Mouse (Mus musculus) midbrain, embryonic 13.5 days (tissue): ENCODE measurements at regions not wholly inside any gene's neighbourhood (a gene's known extent, or its start where the extent isn't known, plus 50 kb on each side); places are given as distances from the start of the nearest gene placed in this dataset.

Source experiments
- ATAC-seq: fragments of 200-750 bp; cut with Nextera tagmentation; 2 replicates; pipeline ENCODE4 v1.8.0; 2017; ENCODE audit warnings: mild to moderate bottlenecking, moderate TSS enrichment, moderate library complexity
- H3K27ac ChIP-seq: fragments of 300-500 bp; sonication (generic); 2 replicates; pipeline ENCODE4 v1.5.1; 2015; ENCODE audit warnings: inconsistent platforms, mild to moderate bottlenecking, moderate library complexity
- H3K27me3 ChIP-seq: fragments of 300-500 bp; sonication (generic); 2 replicates; pipeline ENCODE4 v1.6.1; 2015; ENCODE audit warnings: mild to moderate bottlenecking, inconsistent platforms
- H3K36me3 ChIP-seq: fragments of 300-500 bp; sonication (generic); 2 replicates; pipeline ENCODE4 v1.6.1; 2015; ENCODE audit warnings: mild to moderate bottlenecking, inconsistent platforms
- H3K4me1 ChIP-seq: fragments of 300-500 bp; sonication (generic); replicated peaks from 2 replicates; pipeline ENCODE4 v1.6.1; 2015; ENCODE audit warnings: inconsistent platforms
- H3K4me2 ChIP-seq: fragments of 300-500 bp; sonication (generic); replicated peaks from 2 replicates; pipeline ENCODE4 v1.6.1; 2015; ENCODE audit warnings: moderate library complexity, mild to moderate bottlenecking, inconsistent platforms
- H3K4me3 ChIP-seq: fragments of 300-500 bp; sonication (generic); replicated peaks from 2 replicates; pipeline ENCODE4 v1.5.1; 2015; ENCODE audit warnings: mild to moderate bottlenecking, inconsistent platforms
- H3K9ac ChIP-seq: fragments of 300-500 bp; sonication (generic); replicated peaks from 2 replicates; pipeline ENCODE4 v1.6.1; 2015; ENCODE audit warnings: mild to moderate bottlenecking, inconsistent platforms
- H3K9me3 ChIP-seq: fragments of 300-500 bp; sonication (generic); 2 replicates; pipeline ENCODE4 v1.6.1; 2016; ENCODE audit warnings: mild to moderate bottlenecking, inconsistent platforms
- WGBS: fragments of 180-500 bp; shearing (Covaris S2); methylation state at CpG from one replicate; pipeline ENCODE4 v1.1.7; 2015; 5-methylcytosine and 5-hydroxymethylcytosine counted together

DNA sequence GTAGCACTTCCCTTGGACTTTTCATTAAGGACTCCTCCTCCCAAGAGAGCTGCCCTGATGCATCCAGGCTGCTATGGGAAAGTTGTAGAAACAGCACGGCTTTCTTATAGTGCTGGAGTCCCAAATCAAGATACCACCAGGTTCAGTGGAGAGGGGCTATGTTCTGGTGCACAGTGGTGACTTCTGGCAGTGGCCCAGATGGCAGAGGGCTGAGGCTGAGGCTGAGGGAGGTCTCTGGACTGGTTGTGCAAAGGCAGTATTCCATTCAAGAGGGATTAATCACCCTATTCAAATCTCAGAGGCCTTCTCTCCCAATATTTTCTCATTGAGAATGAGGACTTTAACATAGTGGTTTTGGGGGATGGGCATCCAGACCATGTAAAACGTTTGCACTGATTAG lies 82.3 kb upstream of the Mki67 start:
- Histone ChIP-seq H3K4me1 (peaks cover 21% of the 10 kb centered on the region), H3K27me3 (no peaks in the 10 kb centered on the region), H3K27ac (no peak overlapping the region), H3K4me3 (no peak overlapping the region), H3K9me3 (no peaks in the 10 kb centered on the region), H3K4me2 (no peak overlapping the region), H3K36me3 (no peaks in the 10 kb centered on the region), H3K9ac (no peak overlapping the region)
- ATAC-seq, result no peak
- WGBS, result 42% methylated on average over 2 of the region's 2 CpGs

DNA sequence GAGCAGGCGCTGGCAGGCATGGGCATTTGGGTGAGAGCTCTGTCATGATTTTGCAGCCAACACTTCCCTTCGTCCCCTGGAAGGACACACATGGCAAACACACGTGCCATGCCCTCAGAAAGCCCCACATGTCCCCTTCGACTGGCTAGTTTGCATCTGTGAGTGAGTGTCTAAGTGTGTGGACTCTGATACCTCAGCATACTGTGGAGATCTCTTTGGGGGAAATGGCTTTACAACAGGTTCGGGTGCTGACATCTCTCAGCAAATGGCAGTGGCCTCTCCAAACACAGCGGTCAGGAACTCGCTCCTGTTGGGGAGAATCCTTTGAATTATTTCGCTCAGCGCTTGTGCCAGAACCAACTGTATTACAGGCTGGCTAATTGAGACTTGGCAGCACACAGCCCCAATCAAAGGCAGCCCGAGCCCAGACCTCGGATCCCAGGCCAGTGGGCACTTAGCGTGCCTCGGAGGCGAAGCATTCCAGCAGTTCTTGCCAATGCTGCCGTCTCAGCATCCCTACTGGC lies 86.5 kb upstream of the Mki67 start:
- no peak for ATAC-seq
- no peaks in the 10 kb centered on the region for H3K36me3 ChIP-seq
- H3K4me1 ChIP-seq, result 0 out of 2 replicates have a peak, but pooled peaks cover 4% of the 10 kb centered on the region
- H3K4me2 ChIP-seq, result no peak overlapping the region
- no peaks in the 10 kb centered on the region for H3K9me3 ChIP-seq
- H3K27me3 ChIP-seq, result no peaks in the 10 kb centered on the region
- H3K4me3 ChIP-seq, result no peak overlapping the region
- 90% methylated on average over 15 of the region's 15 CpGs for WGBS
- no peak overlapping the region for H3K27ac ChIP-seq
- H3K9ac ChIP-seq, result no peak overlapping the region

DNA sequence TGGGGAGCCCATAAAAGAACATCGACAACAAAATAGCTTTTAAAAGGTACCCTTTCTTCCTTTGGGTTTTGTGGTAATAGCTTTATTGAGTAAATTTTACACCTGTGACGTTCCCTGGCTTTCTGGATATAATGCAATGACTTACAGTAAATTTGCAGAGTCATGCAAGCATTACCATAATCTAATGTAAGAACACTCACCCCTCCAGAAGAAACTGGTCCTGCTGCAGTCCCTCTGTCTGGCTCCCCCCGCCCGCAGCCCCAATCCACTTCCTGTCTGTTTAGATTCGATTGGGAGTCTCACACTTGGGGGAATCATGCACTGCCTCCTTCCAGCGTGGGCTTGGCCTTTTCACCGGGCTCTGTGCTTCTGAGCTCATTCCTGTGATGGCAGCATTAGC lies 88.6 kb upstream of the Mki67 start:
- WGBS, result 67% methylated on average over 7 of the region's 7 CpGs
- no peak overlapping the region for H3K4me2 ChIP-seq
- H3K9me3 ChIP-seq, result no peaks in the 10 kb centered on the region
- no peaks in the 10 kb centered on the region for H3K27me3 ChIP-seq
- ATAC-seq, result no peak
- no peak overlapping the region for H3K27ac ChIP-seq
- peaks cover 6% of the 10 kb centered on the region for H3K4me1 ChIP-seq
- H3K4me3 ChIP-seq, result no peak overlapping the region
- H3K36me3 ChIP-seq, result no peaks in the 10 kb centered on the region
- no peak overlapping the region for H3K9ac ChIP-seq

DNA sequence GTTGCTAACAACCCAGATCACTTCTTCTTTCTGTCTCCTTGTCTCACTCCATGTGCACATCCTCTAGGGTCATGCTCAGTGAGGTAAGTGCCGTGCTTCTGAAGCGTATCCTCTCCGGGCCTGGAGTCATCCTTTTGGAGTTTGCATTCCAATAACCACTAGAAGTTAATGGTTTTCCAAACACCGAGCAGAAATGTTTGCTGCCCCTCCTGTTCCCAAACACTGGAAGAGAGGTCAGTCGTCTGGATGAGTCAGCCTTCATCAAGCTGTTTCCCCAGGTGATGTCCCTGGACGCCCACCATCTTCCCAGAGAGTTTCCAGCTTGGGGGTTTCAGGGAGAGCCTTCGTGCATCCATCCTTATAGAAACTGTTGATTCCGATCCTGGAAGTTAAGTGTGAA lies 90.0 kb upstream of the Mki67 start:
- ATAC-seq, result no peak
- peaks cover 12% of the 10 kb centered on the region for H3K4me1 ChIP-seq
- H3K9ac ChIP-seq, result no peak overlapping the region
- no peaks in the 10 kb centered on the region for H3K27me3 ChIP-seq
- H3K4me3 ChIP-seq, result no peak overlapping the region
- no peaks in the 10 kb centered on the region for H3K36me3 ChIP-seq
- H3K27ac ChIP-seq, result no peak overlapping the region
- 87% methylated on average over 8 of the region's 8 CpGs for WGBS
- no peak overlapping the region for H3K4me2 ChIP-seq
- no peaks in the 10 kb centered on the region for H3K9me3 ChIP-seq

DNA sequence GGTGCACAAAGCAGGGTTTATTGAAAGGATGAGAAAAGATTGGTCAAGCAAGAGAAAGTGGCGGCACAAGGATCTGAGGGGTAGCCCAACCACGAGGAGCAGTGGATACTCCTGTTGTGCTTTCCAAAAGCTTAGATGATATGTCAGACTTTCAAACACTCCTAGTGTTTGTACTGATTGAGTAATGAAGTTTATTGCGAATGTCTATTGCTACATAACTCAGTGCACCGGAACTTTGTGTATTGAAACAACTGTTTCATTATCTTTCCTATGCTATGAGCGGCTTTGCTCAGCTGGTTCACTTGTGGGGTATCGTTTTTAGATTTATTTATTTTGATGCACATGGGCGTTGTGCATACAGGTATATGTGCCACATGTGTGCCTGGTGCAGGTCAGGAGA lies 90.5 kb upstream of the Mki67 start:
- WGBS, result 92% methylated on average over 7 of the region's 7 CpGs
- H3K4me1 ChIP-seq, result peaks cover 17% of the 10 kb centered on the region
- no peak overlapping the region for H3K4me2 ChIP-seq
- H3K27me3 ChIP-seq, result no peaks in the 10 kb centered on the region
- H3K9ac ChIP-seq, result no peak overlapping the region
- H3K4me3 ChIP-seq, result no peak overlapping the region
- no peaks in the 10 kb centered on the region for H3K9me3 ChIP-seq
- ATAC-seq, result no peak
- H3K36me3 ChIP-seq, result no peaks in the 10 kb centered on the region
- no peak overlapping the region for H3K27ac ChIP-seq

DNA sequence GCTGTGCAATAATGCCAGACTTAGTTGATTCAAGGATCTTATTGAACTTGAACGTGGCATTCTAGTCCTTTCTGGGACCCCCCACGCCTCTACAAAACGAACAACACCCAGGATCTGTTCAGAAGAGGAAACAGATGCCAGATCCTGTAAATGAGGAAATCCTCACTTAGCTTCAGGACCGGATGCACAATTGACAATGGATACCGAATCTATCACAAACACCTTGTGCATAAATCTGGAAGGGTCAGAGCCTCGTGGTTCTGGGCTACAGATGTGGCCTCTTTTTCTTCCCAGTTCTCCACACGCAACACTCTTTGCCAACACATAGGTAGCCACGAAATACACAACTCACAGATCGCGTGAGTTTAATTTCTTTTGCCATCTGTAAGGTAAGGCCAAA lies 93.0 kb upstream of the Mki67 start:
- Histone ChIP-seq H3K27ac (no peak overlapping the region), H3K9me3 (no peaks in the 10 kb centered on the region), H3K27me3 (no peaks in the 10 kb centered on the region), H3K36me3 (no peaks in the 10 kb centered on the region), H3K4me1 (peaks cover 17% of the 10 kb centered on the region), H3K9ac (no peak overlapping the region), H3K4me2 (no peak overlapping the region), H3K4me3 (no peak overlapping the region)
- no peak for ATAC-seq
- 91% methylated on average over 10 of the region's 10 CpGs for WGBS

DNA sequence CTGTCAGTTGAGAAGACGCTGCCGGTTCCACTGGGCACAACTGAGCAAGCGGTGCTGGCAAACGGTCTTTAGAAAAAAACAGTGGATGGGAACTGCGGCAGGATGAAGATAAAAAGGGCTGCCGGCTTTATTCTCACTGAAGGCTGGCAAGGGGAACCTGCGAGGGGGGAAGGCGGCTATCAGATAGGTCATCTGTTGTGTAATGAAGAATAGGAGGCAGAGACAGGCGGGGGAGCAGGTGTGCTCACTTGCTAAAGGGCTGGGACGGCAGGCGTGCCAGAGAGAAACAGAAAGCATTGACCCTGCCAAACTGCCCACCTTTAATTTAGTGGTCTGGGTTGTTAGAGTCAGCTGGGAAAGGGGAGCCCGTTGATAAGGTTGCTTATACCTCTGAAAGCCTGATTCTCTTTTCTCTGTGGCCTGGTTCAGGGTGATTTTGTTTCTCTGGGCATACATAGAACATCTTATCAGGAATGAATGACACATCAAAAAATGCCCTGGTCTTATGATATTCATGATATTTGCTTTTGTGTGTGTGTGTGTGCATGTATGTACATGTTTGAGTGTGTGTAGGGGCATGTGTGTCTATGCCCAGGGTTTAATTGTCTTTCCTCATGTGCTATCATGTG lies 93.7 kb upstream of the Mki67 start:
- ATAC-seq, result no peak
- no peak overlapping the region for H3K9ac ChIP-seq

DNA sequence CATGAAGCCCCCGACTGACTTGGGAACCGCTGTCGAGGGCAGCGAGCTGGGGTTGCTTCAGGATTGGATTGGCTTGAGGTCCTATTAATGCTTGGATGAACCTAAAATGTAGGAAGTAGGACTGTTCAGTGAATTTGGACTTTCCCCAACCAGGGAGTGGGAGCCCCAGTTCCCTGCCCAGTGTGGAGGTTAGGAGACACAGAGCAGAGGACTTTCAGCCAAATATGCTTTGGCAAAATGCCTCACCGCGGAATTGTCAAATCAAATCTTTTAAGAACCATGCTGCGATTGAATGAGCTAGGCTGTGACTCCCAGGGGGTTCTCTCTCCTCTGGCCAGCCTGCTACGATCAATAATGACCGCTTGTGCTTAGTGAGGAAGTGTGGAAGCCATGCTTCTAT lies 94.8 kb upstream of the Mki67 start:
- H3K4me2 ChIP-seq, result no peak overlapping the region
- H3K27me3 ChIP-seq, result no peaks in the 10 kb centered on the region
- H3K4me3 ChIP-seq, result no peak overlapping the region
- H3K9ac ChIP-seq, result no peak overlapping the region
- no peak for ATAC-seq
- no peaks in the 10 kb centered on the region for H3K9me3 ChIP-seq
- 70% methylated on average over 9 of the region's 9 CpGs for WGBS
- H3K27ac ChIP-seq, result peak overlapping the region; percentile 32; the same call in 1 of the 2 replicates
- H3K4me1 ChIP-seq, result peaks cover 17% of the 10 kb centered on the region
- H3K36me3 ChIP-seq, result no peaks in the 10 kb centered on the region

More for the DNA sequence above, 93.7 kb upstream of the Mki67 start:
- Histone ChIP-seq H3K4me3 (no peak overlapping the region), H3K36me3 (no peaks in the 10 kb centered on the region), H3K4me2 (no peak overlapping the region), H3K27ac (no peak overlapping the region), H3K4me1 (peaks cover 17% of the 10 kb centered on the region), H3K27me3 (no peaks in the 10 kb centered on the region), H3K9me3 (no peaks in the 10 kb centered on the region)
- WGBS, result 56% methylated on average over 12 of the region's 12 CpGs

DNA sequence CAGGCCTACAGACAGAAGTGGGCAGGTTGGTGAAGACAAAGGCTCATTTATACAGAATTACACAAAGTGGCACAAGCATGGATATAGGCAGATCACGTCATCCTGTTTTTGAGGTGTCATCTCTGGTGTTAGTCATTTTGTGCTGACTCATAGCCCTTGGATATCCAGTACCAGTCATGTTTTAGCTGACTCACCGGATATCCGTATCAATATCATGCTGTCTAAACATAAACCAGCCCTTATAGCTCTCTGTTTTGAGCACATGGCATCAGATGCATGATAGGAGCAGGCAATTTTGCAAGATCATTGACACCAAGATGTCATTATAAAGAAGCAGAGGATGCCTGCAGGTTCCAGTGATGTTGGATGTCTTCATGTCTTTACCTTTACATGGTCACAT lies 97.5 kb upstream of the Mki67 start:
- H3K9ac ChIP-seq, result no peak overlapping the region
- H3K27me3 ChIP-seq, result no peaks in the 10 kb centered on the region
- WGBS, result 91% methylated on average over 3 of the region's 3 CpGs
- no peak overlapping the region for H3K4me3 ChIP-seq
- no peak overlapping the region for H3K27ac ChIP-seq
- no peaks in the 10 kb centered on the region for H3K36me3 ChIP-seq
- H3K9me3 ChIP-seq, result no peaks in the 10 kb centered on the region
- no peak for ATAC-seq
- H3K4me1 ChIP-seq, result peaks cover 17% of the 10 kb centered on the region
- H3K4me2 ChIP-seq, result no peak overlapping the region

DNA sequence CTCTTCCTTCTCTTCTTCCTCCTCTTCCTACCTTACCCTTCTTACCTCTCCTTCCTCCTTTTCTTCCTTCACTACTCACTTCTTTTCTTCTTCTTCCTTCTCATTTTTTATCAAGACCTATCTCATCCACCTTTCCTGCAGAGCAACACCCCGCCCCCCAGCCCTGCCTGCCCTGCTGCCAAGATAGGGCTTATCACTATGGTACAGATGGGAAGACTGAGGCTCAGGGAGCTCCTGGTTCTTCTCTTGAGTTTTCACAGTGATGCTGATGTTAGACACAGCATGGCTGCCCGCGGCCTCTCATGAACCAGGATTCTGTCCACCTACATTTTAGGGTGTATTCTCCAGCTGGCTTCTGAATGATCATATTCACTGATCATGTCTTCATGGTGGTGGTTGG lies 100.0 kb upstream of the Mki67 start:
- no peaks in the 10 kb centered on the region for H3K36me3 ChIP-seq
- H3K27ac ChIP-seq, result no peak overlapping the region
- H3K4me1 ChIP-seq, result peaks cover 4% of the 10 kb centered on the region; the same call in 1 of the 2 replicates
- no peak overlapping the region for H3K4me2 ChIP-seq
- H3K4me3 ChIP-seq, result no peak overlapping the region
- ATAC-seq, result no peak
- no peaks in the 10 kb centered on the region for H3K27me3 ChIP-seq
- 95% methylated on average over 3 of the region's 3 CpGs for WGBS
- H3K9ac ChIP-seq, result no peak overlapping the region
- H3K9me3 ChIP-seq, result no peaks in the 10 kb centered on the region

DNA sequence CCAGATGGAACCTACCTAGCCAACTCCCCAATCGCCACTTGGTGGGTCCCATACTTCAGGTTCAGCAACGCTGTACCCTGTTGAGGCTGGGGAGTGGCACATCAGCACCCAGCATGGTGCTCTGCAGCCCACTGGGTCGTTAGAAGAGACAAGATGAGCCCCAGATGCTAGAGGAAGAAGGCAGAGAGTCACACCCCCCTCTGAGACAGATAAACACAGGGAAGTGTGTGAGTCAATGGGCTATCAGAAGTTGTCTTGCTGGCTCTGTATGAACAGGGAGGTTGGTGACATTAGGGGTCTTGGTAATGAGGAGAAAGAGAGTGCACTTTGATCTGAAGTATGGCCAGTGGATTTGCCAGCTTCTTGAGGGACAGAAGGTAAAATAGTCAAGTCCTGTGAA lies 101.7 kb upstream of the Mki67 start:
- H3K9ac ChIP-seq, result no peak overlapping the region
- WGBS, result 64% methylated on average over 3 of the region's 3 CpGs
- ATAC-seq, result no peak

DNA sequence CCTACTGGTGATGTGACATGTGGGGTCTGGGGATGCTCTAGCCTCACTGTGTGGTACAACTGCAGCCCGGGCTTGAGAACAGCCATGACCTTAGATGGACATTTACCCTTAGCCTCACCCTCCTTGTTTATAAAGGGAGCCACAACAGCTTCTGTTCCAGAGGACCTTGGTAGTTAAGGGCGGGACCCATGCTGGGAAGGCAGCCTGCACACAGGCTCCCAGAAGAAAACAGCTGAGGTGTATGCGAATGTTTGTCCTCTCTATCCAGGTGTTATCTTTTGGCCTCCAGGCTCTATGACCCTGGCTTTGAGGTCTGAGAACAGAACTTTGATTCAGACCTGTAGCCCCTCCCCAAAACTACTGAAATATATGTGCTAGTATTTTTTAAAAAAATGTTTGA lies 102.1 kb upstream of the Mki67 start:
- 88% methylated on average over 3 of the region's 3 CpGs for WGBS
- Histone ChIP-seq H3K4me1 (no peaks in the 10 kb centered on the region), H3K4me2 (no peak overlapping the region), H3K27me3 (no peaks in the 10 kb centered on the region), H3K9ac (no peak overlapping the region), H3K4me3 (no peak overlapping the region), H3K9me3 (no peaks in the 10 kb centered on the region), H3K27ac (no peak overlapping the region), H3K36me3 (no peaks in the 10 kb centered on the region)
- no peak for ATAC-seq

More for the DNA sequence above, 101.7 kb upstream of the Mki67 start:
- Histone ChIP-seq H3K36me3 (no peaks in the 10 kb centered on the region), H3K27ac (no peak overlapping the region), H3K4me1 (no peaks in the 10 kb centered on the region), H3K4me2 (no peak overlapping the region), H3K27me3 (no peaks in the 10 kb centered on the region), H3K9me3 (no peaks in the 10 kb centered on the region), H3K4me3 (no peak overlapping the region)
